Mouse (Mus musculus) R1 (cell line): ENCODE results near the gene Spopl.
"Not testable (repeated sequence)": the region's sequence is repeated elsewhere in the genome, so short reads cannot be mapped to it uniquely, and the experiment has no call there.

Experiments
- DNase-seq: peaks from one replicate; pipeline ENCODE4 v3.0.0-alpha.2; 2018; ENCODE audit warnings: low read depth, low spot score

The Spopl gene

GRCm38 (mm10) chr2:23571302-23572156 is at the start of gene Spopl:
TSS of gene Spopl (minus strand) at chr2:23572106.
- peak; percentile 89 for DNase-seq

GRCm38 (mm10) chr2:23620128-23620527 is 48.2 kb upstream of the Spopl start:
- DNase-seq = peak; percentile 46

- no peak for DNase-seq
These were observed 46.1 kb upstream of the Spopl start for GRCm38 (mm10) chr2:23617989-23618388.

- DNase-seq = no peak
These were observed 33.5 kb upstream of the Spopl start for GRCm38 (mm10) chr2:23605391-23605790.

- peak; percentile 58 for DNase-seq
These were observed 16.9 kb upstream of the Spopl start for GRCm38 (mm10) chr2:23588769-23589168.

GRCm38 (mm10) chr2:23572157-23572532 is 239 bp upstream of the Spopl start:
- DNase-seq = not testable (repeated sequence)

- DNase-seq = no peak
These were observed 1.3 kb downstream of the Spopl start for GRCm38 (mm10) chr2:23570563-23570962.

GRCm38 (mm10) chr2:23568775-23569174 is 3.1 kb downstream of the Spopl start:
- DNase-seq = no peak

- no peak for DNase-seq
These were observed 6.7 kb downstream of the Spopl start for GRCm38 (mm10) chr2:23565081-23565801.

- no peak for DNase-seq
These were observed 9.0 kb downstream of the Spopl start for GRCm38 (mm10) chr2:23562898-23563297.

- DNase-seq = peak; percentile 51
These were observed 12.7 kb downstream of the Spopl start for GRCm38 (mm10) chr2:23559186-23559585.

- no peak for DNase-seq
These were observed 20.7 kb downstream of the Spopl start for GRCm38 (mm10) chr2:23551235-23551634.

- no peak for DNase-seq
These were observed 24.7 kb downstream of the Spopl start for GRCm38 (mm10) chr2:23547220-23547619.

- no peak for DNase-seq
These were observed 31.9 kb downstream of the Spopl start for GRCm38 (mm10) chr2:23539967-23540366.

GRCm38 (mm10) chr2:23527717-23528116 is 44.2 kb downstream of the Spopl start:
- DNase-seq = not testable (repeated sequence)

- DNase-seq = peak; percentile 87
These were observed 66.8 kb downstream of the Spopl start for GRCm38 (mm10) chr2:23505141-23505540.

- DNase-seq = no peak
These were observed 90.2 kb downstream of the Spopl start for GRCm38 (mm10) chr2:23481715-23482114.

GRCm38 (mm10) chr2:23467471-23467870 is 104.4 kb downstream of the Spopl start:
- DNase-seq = no peak

- DNase-seq = peak; percentile 78
These were observed 114.5 kb downstream of the Spopl start for GRCm38 (mm10) chr2:23457452-23457851.
